Mouse (Mus musculus): ENCODE results near the gene Minos1.

GRCm38 (mm10) chr4:139120281-139120814 lies 10.6 kb downstream of the Minos1 start:
- no peak for TF ChIP-seq POLR2A (IDR thresholded peaks at IDR 0.05; ENCODE audit: extremely low read depth, insufficient read depth, low read length)
- TF ChIP-seq CTCF (IDR thresholded peaks at IDR 0.05; ENCODE audit: extremely low read depth, insufficient read depth, low read length) = no peak
